Mouse (Mus musculus): ENCODE measurements at regions not wholly inside any gene's neighbourhood (a gene's known extent, or its start where the extent isn't known, plus 50 kb on each side); places are given as distances from the start of the nearest gene placed in this dataset.

DNA sequence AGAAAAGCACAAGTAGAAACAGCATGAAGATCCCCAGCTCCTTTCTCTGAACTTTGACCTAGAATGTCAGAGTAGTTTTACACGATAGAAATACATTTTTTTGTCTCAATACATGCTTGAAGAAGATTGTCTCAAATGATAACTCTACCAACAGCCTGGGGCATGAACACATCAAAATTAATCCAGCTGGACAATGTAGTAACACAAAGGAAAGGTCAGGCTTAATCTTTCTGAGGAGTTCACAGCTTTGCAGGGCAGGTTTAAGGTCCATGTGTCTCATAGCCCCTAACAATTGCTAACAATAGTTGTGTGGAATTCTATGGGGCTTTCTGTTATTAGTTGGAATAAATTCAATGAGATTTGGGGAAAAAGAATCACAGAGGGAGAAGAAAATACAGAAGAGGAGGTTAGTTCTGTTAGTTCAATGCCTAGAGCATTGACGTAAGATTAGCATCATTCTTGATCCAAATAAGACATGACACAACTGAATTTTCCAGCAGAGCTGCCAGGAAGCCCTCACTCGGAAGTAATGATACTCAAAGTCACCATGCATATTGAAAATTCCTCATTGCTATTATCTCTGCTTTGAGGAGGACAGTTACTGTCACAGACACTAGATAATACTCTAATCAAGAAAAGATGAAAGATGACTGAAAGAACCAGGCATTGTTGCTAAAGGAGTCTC is 852.9 kb upstream of the Lrrn3 start:
- TF ChIP-seq CTCF (IDR thresholded peaks at IDR 0.05; ENCODE audit: control insufficient read depth, insufficient read depth, insufficient replicate concordance, low read depth, low read length) (no peak), POLR2A (IDR thresholded peaks at IDR 0.05; ENCODE audit: control insufficient read depth, low read depth, low read length) (no peak)

All from testis, adult 2 months (tissue).